18 mouse cellular contexts compared by ENCODE assay signal in genomic region chr2:43978177-43979013, GRCm38 (mm10).
DNase-seq lines count a peak whose midpoint lies in the region; ATAC-seq and TF ChIP-seq lines count a peak whose summit lies in the region.
"Had no signal": no experiment of that assay in that cellular context is flagged by ENCODE, and none has a peak within 500 bp of the region (broad histone marks: within the 10 kb centered on the region; RNA-seq: fewer than 3 reads in every experiment).

No protein-coding gene starts in this region.

- DNase-seq in layer of hippocampus, adult 2 months (ENCODE audit: low spot score in 2 of 2) = no peak
- DNase-seq in layer of hippocampus, adult 11-12 months (ENCODE audit: low spot score) = no peak
- peak; percentile 79 for DNase-seq in brain, adult 2 months (ENCODE audit: low read depth, low spot score)
- DNase-seq in adrenal gland, postnatal 14 days = no peak
- DNase-seq in kidney, adult 11 months = no peak
- no peak for DNase-seq in cerebellum, postnatal 10 days
- DNase-seq: adrenal gland, postnatal 36 days; cerebellum, adult 9-10 months; heart, postnatal 14 days; kidney, adult 18-20 months; lung, adult 18-20 months; thymus, postnatal 14 days had no signal

- peak overlapping the region; percentile 7; the same call in 1 of the 2 replicates for H3K4me2 ChIP-seq in forebrain, embryonic 15.5 days (replicated peaks)
- no peak overlapping the region for H3K4me2 ChIP-seq in neural tube, embryonic 12.5 days (replicated peaks)
- H3K4me2 ChIP-seq: embryonic facial prominence, embryonic 12.5 days; stomach, embryonic 15.5 days had no signal

- peak overlapping the region; percentile 28; the same call in 1 of the 2 replicates for H3K4me3 ChIP-seq in layer of hippocampus, adult 2 months
- no peak overlapping the region for H3K4me3 ChIP-seq in forebrain, embryonic 15.5 days
- H3K4me3 ChIP-seq in neural tube, embryonic 12.5 days = no peak overlapping the region
- H3K4me3 ChIP-seq: embryonic facial prominence, embryonic 12.5 days; stomach, embryonic 15.5 days had no signal

- no peaks in the 10 kb centered on the region for H3K36me3 ChIP-seq in forebrain, embryonic 15.5 days
- H3K36me3 ChIP-seq in neural tube, embryonic 12.5 days = no peaks in the 10 kb centered on the region
- H3K36me3 ChIP-seq: embryonic facial prominence, embryonic 12.5 days; G1E; stomach, embryonic 15.5 days had no signal

- TF ChIP-seq CTCF in layer of hippocampus, adult 2 months (conservative IDR thresholded peaks at IDR 0.05) = no peak

- H3K27ac ChIP-seq in layer of hippocampus, adult 2 months = peak overlapping the region; percentile 86
- H3K27ac ChIP-seq in forebrain, embryonic 15.5 days (replicated peaks) = peak overlapping the region; percentile 88
- H3K27ac ChIP-seq in neural tube, embryonic 12.5 days = no peak overlapping the region
- H3K27ac ChIP-seq: embryonic facial prominence, embryonic 12.5 days; macrophage; stomach, embryonic 15.5 days had no signal

- H3K27me3 ChIP-seq in forebrain, embryonic 15.5 days = no peaks in the 10 kb centered on the region
- no peaks in the 10 kb centered on the region for H3K27me3 ChIP-seq in neural tube, embryonic 12.5 days (replicated peaks)
- H3K27me3 ChIP-seq: embryonic facial prominence, embryonic 12.5 days; stomach, embryonic 15.5 days had no signal

- H3K4me1 ChIP-seq in forebrain, embryonic 15.5 days = peaks cover 23% of the 10 kb centered on the region
- no peaks in the 10 kb centered on the region for H3K4me1 ChIP-seq in neural tube, embryonic 12.5 days
- H3K4me1 ChIP-seq: embryonic facial prominence, embryonic 12.5 days; stomach, embryonic 15.5 days had no signal

- H3K9ac ChIP-seq in forebrain, embryonic 15.5 days (replicated peaks) = no peak overlapping the region
- H3K9ac ChIP-seq in neural tube, embryonic 12.5 days = no peak overlapping the region
- H3K9ac ChIP-seq: embryonic facial prominence, embryonic 12.5 days; stomach, embryonic 15.5 days had no signal

- H3K9me3 ChIP-seq in forebrain, embryonic 15.5 days = no peaks in the 10 kb centered on the region
- no peaks in the 10 kb centered on the region for H3K9me3 ChIP-seq in neural tube, embryonic 12.5 days
- H3K9me3 ChIP-seq: embryonic facial prominence, embryonic 12.5 days; G1E; stomach, embryonic 15.5 days had no signal

- peak; percentile 92 for ATAC-seq in forebrain, embryonic 15.5 days (replicated peaks)
- ATAC-seq in neural tube, embryonic 12.5 days (ENCODE audit: low FRiP score, low read depth) = 0 out of 2 replicates have a peak, but pooled peaks have one; percentile 21

- 33% methylated on average over 13 of the region's 13 CpGs for WGBS in forebrain, embryonic 15.5 days
- WGBS in neural tube, embryonic 12.5 days = 72% methylated on average over 13 of the region's 13 CpGs
